Mouse (Mus musculus): ENCODE results near the gene Ubap1l. TPM values are rescaled to one million over a fixed set of nuclear protein-coding genes. Genes with fewer than 3 reads are reported as not detected.

Ubap1l gene
- total and polyA plus RNA-seq, 3 experiments, result 0.10 to 0.55 TPM; not detected in 1

DNA sequence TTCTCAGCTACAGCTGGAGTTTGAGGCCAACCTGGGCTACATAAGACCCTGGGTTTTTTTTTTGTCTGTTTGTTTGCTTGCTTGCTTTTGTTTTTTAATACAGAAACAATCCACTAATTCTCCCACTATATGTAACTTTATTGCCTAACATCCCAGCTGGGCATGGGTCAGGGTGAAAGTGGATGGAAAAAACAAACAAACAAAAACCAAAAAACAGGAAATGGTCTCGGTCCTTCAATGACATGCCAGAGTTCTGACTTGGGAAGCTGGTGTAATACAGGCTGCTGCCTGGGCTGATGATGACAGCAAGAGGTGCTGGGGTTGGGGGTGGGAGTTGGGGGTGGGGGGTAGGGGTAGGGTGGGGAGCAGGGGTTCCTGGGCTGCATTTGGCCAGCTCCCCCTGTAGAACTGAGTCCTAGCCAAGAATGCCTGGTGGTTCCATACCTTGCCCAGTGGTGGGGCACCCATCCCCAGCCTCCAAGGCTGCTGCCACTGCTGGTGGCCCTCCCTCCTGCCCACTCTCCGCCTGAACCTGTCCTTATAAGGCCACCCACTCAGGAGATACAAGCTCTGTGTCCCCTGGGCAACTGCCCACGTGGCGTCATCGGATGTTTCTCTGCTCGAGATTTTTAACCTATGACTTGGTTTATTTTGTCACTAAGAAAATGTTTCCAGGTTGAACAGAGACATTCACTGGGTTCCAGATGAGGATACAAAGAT, 21.4 kb downstream of the Ubap1l start:
- DNase-seq (ENCODE audit: low spot score) (no peak), ATAC-seq (ENCODE audit: extremely low read depth, insufficient number of reproducible peaks, low FRiP score, poor library complexity, severe bottlenecking) (no peak)
- Histone ChIP-seq H3K4me3 (ENCODE audit: low read depth, low read length) (no peak overlapping the region), H3K27me3 (ENCODE audit: insufficient read depth, low read length) (peaks cover 65% of the 10 kb centered on the region), H3K36me3 (replicated peaks) (no peaks in the 10 kb centered on the region), H3K4me1 (ENCODE audit: insufficient read depth, low read depth, low read length) (0 out of 2 replicates have a peak, but pooled peaks cover 3% of the 10 kb centered on the region), H3K9me3 (replicated peaks) (no peaks in the 10 kb centered on the region)
- TF ChIP-seq GATA2 (IDR thresholded peaks at IDR 0.05; ENCODE audit: borderline replicate concordance, low read depth, low read length) (no peak), TAL1 (conservative IDR thresholded peaks at IDR 0.05; ENCODE audit: low read depth, low read length) (no peak), GATA1 (IDR thresholded peaks at IDR 0.05; ENCODE audit: borderline replicate concordance, low read length) (no peak), POLR2AphosphoS5 (IDR thresholded peaks at IDR 0.05; ENCODE audit: insufficient replicate concordance, low read depth, low read length) (no peak), CTCF (IDR thresholded peaks at IDR 0.05; ENCODE audit: low read depth, low read length) (no peak)

DNA sequence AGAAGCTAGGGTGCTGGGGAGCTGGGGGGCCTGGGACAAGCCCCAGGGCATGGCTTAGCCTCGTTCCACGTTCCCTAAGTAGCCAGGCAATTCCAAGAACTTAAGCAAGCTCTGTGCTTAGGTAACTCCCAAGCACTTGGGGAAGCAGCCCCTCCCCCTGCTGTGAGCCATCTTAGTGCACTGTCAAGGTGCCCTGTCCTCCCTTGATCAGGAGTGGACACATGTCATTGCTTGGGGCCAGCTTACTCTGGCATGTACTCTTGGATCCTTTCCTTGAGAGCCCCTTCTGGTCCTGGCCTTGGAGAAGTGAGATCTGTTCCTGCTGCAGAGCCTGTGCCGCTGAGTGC, 21.9 kb downstream of the Ubap1l start:
- ATAC-seq (ENCODE audit: extremely low read depth, insufficient number of reproducible peaks, low FRiP score, poor library complexity, severe bottlenecking), result no peak
- no peak for DNase-seq (ENCODE audit: low spot score)
- H3K36me3 ChIP-seq (replicated peaks), result no peaks in the 10 kb centered on the region

DNA sequence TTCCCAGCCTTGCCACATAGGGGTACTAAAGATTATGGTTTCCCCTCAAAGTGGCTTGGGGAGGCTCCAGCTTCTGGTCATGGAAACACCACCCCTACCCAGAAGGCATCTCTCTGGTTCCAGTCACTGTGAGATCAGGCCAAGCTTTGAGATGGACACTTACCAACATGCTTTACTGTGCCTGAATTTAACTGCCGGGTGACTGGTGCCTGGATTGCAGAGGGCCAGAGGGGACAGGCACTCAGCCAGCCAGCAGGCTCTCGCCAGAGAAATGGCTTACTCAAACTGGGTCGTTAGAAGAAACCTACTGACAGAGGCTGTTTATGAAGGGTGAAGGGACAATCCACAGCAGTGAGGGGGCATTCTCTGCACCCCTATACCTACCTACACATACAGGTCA, 23.4 kb downstream of the Ubap1l start:
- Histone ChIP-seq H3K4me3 (ENCODE audit: low read depth, low read length) (no peak overlapping the region), H3K9me3 (replicated peaks) (no peaks in the 10 kb centered on the region), H3K4me1 (ENCODE audit: insufficient read depth, low read depth, low read length) (0 out of 2 replicates have a peak, but pooled peaks cover 3% of the 10 kb centered on the region), H3K36me3 (replicated peaks) (no peaks in the 10 kb centered on the region), H3K27me3 (ENCODE audit: insufficient read depth, low read length) (peaks cover 52% of the 10 kb centered on the region)
- TF ChIP-seq GATA1 (IDR thresholded peaks at IDR 0.05; ENCODE audit: borderline replicate concordance, low read length) (no peak), CTCF (IDR thresholded peaks at IDR 0.05; ENCODE audit: low read depth, low read length) (no peak), TAL1 (conservative IDR thresholded peaks at IDR 0.05; ENCODE audit: low read depth, low read length) (no peak), POLR2AphosphoS5 (IDR thresholded peaks at IDR 0.05; ENCODE audit: insufficient replicate concordance, low read depth, low read length) (no peak), GATA2 (IDR thresholded peaks at IDR 0.05; ENCODE audit: borderline replicate concordance, low read depth, low read length) (no peak)
- DNase-seq (ENCODE audit: low spot score) (no peak), ATAC-seq (ENCODE audit: extremely low read depth, insufficient number of reproducible peaks, low FRiP score, poor library complexity, severe bottlenecking) (no peak)

More for the DNA sequence above, 21.9 kb downstream of the Ubap1l start:
- H3K9me3 ChIP-seq (replicated peaks), result no peaks in the 10 kb centered on the region
- H3K27me3 ChIP-seq (ENCODE audit: insufficient read depth, low read length), result peaks cover 62% of the 10 kb centered on the region
- no peak for TF ChIP-seq POLR2AphosphoS5 (IDR thresholded peaks at IDR 0.05; ENCODE audit: insufficient replicate concordance, low read depth, low read length)
- no peak for TF ChIP-seq CTCF (IDR thresholded peaks at IDR 0.05; ENCODE audit: low read depth, low read length)
- TF ChIP-seq TAL1 (conservative IDR thresholded peaks at IDR 0.05; ENCODE audit: low read depth, low read length), result no peak
- no peak for TF ChIP-seq GATA2 (IDR thresholded peaks at IDR 0.05; ENCODE audit: borderline replicate concordance, low read depth, low read length)
- no peak for TF ChIP-seq GATA1 (IDR thresholded peaks at IDR 0.05; ENCODE audit: borderline replicate concordance, low read length)
- no peak overlapping the region for H3K4me3 ChIP-seq (ENCODE audit: low read depth, low read length)
- 0 out of 2 replicates have a peak, but pooled peaks cover 3% of the 10 kb centered on the region for H3K4me1 ChIP-seq (ENCODE audit: insufficient read depth, low read depth, low read length)

DNA sequence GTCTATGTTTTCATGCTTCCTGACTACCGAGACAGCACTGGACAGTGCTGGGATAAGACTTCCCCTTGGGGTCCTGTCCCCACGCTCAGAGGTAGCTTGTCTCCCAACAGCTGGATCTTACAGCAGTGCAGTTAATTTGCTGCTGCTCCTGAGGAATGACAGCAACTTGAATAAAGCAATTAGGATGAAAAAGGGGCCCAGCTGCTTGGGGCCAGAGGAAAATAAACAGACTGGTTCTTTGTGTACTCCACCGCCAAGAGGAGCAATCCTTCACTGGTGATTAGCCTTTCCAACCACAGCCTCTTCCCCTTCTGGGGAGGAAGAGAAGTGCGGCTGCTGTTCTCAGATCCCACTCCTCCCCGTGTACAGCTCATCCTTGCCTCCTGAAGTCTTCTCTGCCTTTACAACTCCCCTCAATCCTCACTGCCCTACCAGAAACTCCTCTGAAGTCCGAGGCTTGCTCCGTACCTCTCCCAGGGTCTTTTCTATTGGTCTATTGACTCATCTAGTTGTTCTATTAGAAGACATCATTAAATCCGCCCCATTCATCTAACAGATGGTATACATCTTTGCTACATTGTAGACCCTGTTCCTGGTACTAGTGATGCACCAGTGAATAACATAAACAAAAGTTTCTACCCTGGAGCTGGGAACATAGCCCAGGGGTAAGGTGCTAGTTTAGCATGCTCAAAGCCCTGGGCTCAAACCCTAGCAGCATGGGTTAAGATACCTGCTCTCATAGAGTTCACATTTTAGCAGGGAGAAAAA, 25.7 kb downstream of the Ubap1l start:
- H3K36me3 ChIP-seq (replicated peaks), result no peaks in the 10 kb centered on the region
- H3K27me3 ChIP-seq (ENCODE audit: insufficient read depth, low read length), result peaks cover 45% of the 10 kb centered on the region
- ATAC-seq (ENCODE audit: extremely low read depth, insufficient number of reproducible peaks, low FRiP score, poor library complexity, severe bottlenecking) (no peak), DNase-seq (ENCODE audit: low spot score) (no peak)
- peaks cover 5% of the 10 kb centered on the region for H3K9me3 ChIP-seq (replicated peaks)
- H3K4me3 ChIP-seq (ENCODE audit: low read depth, low read length), result no peak overlapping the region
- 0 out of 2 replicates have a peak, but pooled peaks cover 3% of the 10 kb centered on the region for H3K4me1 ChIP-seq (ENCODE audit: insufficient read depth, low read depth, low read length)
- TF ChIP-seq CTCF (IDR thresholded peaks at IDR 0.05; ENCODE audit: low read depth, low read length), result no peak
- TF ChIP-seq POLR2AphosphoS5 (IDR thresholded peaks at IDR 0.05; ENCODE audit: insufficient replicate concordance, low read depth, low read length), result no peak
- no peak for TF ChIP-seq TAL1 (conservative IDR thresholded peaks at IDR 0.05; ENCODE audit: low read depth, low read length)
- no peak for TF ChIP-seq GATA2 (IDR thresholded peaks at IDR 0.05; ENCODE audit: borderline replicate concordance, low read depth, low read length)
- TF ChIP-seq GATA1 (IDR thresholded peaks at IDR 0.05; ENCODE audit: borderline replicate concordance, low read length), result no peak

DNA sequence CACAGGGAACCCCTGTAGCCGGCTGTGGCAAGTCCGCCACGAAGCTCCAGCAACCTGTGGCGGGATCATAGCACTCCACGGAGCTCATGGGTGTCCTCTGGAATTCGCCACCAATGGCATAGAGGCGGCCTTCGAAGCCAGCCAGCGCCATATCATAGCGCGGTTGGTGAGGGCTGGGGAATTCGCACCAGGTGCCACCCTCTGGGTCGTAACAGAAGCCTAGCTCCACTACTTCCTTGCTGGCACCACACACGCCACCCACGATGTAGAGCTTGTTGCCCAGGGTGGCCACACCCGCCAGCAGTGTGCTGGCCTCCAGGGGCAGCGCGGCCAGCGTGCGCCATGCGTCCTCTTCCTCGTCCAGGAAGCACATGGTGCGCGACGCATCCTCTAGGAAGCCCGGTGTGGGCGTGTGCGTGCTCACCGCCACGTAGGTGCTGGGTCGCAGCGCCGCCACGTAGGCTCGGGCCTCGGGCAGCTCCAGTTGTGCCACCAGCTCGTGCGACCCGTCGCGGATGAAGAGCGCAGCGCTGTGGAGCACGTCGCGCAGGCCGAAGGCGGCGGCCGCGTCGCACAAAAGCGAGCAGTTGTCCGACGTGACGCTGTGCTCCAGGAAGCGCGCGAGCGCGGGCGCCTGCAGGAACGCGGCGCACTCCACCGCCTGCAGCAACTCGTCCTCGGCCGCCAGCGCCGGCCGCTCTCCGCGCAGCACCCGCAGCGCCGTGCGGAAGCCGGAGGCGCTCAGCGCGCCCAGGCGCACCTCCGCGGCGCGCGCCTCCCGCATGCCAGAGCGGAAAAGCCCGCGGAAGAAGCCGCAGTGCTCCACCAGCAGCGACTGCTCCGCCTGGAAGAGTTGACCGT, 30.1 kb downstream of the Ubap1l start:
- no peaks in the 10 kb centered on the region for H3K4me1 ChIP-seq (ENCODE audit: insufficient read depth, low read depth, low read length)
- no peak for ATAC-seq (ENCODE audit: extremely low read depth, insufficient number of reproducible peaks, low FRiP score, poor library complexity, severe bottlenecking)
- peaks cover 34% of the 10 kb centered on the region for H3K27me3 ChIP-seq (ENCODE audit: insufficient read depth, low read length)
- DNase-seq (ENCODE audit: low spot score), result no peak
- peaks cover 5% of the 10 kb centered on the region for H3K9me3 ChIP-seq (replicated peaks)
- TF ChIP-seq TAL1 (conservative IDR thresholded peaks at IDR 0.05; ENCODE audit: low read depth, low read length) (no peak), POLR2AphosphoS5 (IDR thresholded peaks at IDR 0.05; ENCODE audit: insufficient replicate concordance, low read depth, low read length) (no peak), CTCF (IDR thresholded peaks at IDR 0.05; ENCODE audit: low read depth, low read length) (no peak), GATA1 (IDR thresholded peaks at IDR 0.05; ENCODE audit: borderline replicate concordance, low read length) (no peak), GATA2 (IDR thresholded peaks at IDR 0.05; ENCODE audit: borderline replicate concordance, low read depth, low read length) (no peak)
- H3K4me3 ChIP-seq (ENCODE audit: low read depth, low read length), result no peak overlapping the region
- no peaks in the 10 kb centered on the region for H3K36me3 ChIP-seq (replicated peaks)
